Mouse (Mus musculus) hindbrain, embryonic 13.5 days (tissue): ENCODE results near the gene Lrp8. TPM values are rescaled to one million over a fixed set of nuclear protein-coding genes. Genes with fewer than 3 reads are reported as not detected.

Experiments used
- ATAC-seq: fragments of 200-750 bp; cut with Nextera tagmentation; 2 replicates; pipeline ENCODE4 v1.8.0; 2017; ENCODE audit warnings: moderate TSS enrichment; ENCODE audit not compliant: low FRiP score
- H3K27ac ChIP-seq: fragments of 300-500 bp; sonication (generic); 2 replicates; pipeline ENCODE4 v1.5.1; 2015; ENCODE audit warnings: inconsistent platforms, mild to moderate bottlenecking, moderate library complexity
- H3K27me3 ChIP-seq: fragments of 300-500 bp; sonication (generic); 2 replicates; pipeline ENCODE4 v1.6.1; 2015; ENCODE audit warnings: mild to moderate bottlenecking, inconsistent platforms
- H3K36me3 ChIP-seq: fragments of 300-500 bp; sonication (generic); 2 replicates; pipeline ENCODE4 v1.6.1; 2015; ENCODE audit warnings: mild to moderate bottlenecking, inconsistent platforms
- H3K4me1 ChIP-seq: fragments of 300-500 bp; sonication (generic); replicated peaks from 2 replicates; pipeline ENCODE4 v1.6.1; 2015; ENCODE audit warnings: inconsistent platforms
- H3K4me2 ChIP-seq: fragments of 300-500 bp; sonication (generic); 2 replicates; pipeline ENCODE4 v1.6.1; 2015; ENCODE audit warnings: inconsistent platforms, mild to moderate bottlenecking, moderate library complexity
- H3K4me3 ChIP-seq: fragments of 300-500 bp; sonication (generic); 2 replicates; pipeline ENCODE4 v1.5.1; 2015; ENCODE audit warnings: mild to moderate bottlenecking, inconsistent platforms
- H3K9ac ChIP-seq: fragments of 300-500 bp; sonication (generic); 2 replicates; pipeline ENCODE4 v1.6.1; 2015; ENCODE audit warnings: mild to moderate bottlenecking, inconsistent platforms
- H3K9me3 ChIP-seq: fragments of 300-500 bp; sonication (generic); 2 replicates; pipeline ENCODE4 v1.6.1; 2016; ENCODE audit warnings: inconsistent platforms
- WGBS: fragments of 180-500 bp; shearing (Covaris S2); methylation state at CpG from one replicate; pipeline ENCODE4 v1.1.7; 2015; 5-methylcytosine and 5-hydroxymethylcytosine counted together
- polyA plus RNA-seq: library from polyadenylated mRNA; unstranded; fragments of >200 nt; fragmentation: Nextera tagmentation; extraction: Ambion mirVana; gene quantifications from 2 replicates; pipeline ENCODE4 v1.2.1, GENCODE M21; 2015

The Lrp8 gene
- polyA plus RNA-seq, 1 experiment from 2014 or later, result 41.7 TPM

DNA sequence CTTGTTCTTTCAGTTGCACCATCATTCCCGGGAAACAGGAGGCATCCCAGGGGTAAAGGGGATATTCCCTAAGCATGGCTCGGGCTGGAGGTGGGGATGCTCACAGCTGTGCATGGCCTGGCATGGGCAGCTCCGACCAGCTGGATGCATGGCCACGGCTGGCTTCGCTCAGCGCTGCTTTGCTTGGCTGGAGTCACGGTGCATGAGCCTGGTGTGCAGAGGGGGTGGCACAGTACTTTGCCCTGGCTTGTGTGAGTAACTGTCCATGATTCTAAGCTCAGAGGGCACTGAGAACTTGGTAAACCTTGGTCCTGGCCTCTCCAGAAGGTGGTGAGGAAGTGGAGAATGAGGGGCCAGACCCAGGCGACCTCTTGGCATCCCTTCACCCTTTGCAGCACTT is 48.0 kb downstream of the Lrp8 start:
- H3K27me3 ChIP-seq, result peaks cover 21% of the 10 kb centered on the region
- H3K36me3 ChIP-seq, result peaks cover 95% of the 10 kb centered on the region
- no peak for ATAC-seq
- 0 out of 2 replicates have a peak overlapping the region, but pooled peaks have one; percentile 19 for H3K9ac ChIP-seq
- H3K4me3 ChIP-seq, result no peak overlapping the region
- no peak overlapping the region for H3K4me2 ChIP-seq
- H3K27ac ChIP-seq, result no peak overlapping the region
- WGBS, result 86% methylated on average over 8 of the region's 8 CpGs
- no peaks in the 10 kb centered on the region for H3K9me3 ChIP-seq
- peaks cover 11% of the 10 kb centered on the region for H3K4me1 ChIP-seq

DNA sequence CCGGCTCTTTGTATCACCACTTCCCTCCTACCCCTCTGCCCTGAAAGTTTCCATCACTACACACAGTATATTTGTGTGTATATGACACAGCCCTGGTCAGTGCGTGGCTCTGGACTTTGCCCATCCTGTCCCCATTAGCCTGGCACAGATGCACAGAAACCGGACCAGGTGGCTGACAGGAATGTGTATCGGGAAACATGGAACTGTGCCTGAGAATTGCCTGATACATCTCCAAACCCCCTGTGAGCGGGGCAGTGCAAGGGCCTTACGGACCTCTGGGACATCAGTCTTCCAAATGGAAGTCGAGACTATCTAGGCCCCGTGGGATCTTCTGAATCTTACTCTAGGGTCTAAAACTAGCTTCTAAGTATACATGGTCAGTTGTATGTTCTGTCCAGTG is 51.3 kb downstream of the Lrp8 start:
- Histone ChIP-seq H3K36me3 (peaks cover 99% of the 10 kb centered on the region), H3K9ac (no peak overlapping the region), H3K27me3 (no peaks in the 10 kb centered on the region), H3K4me2 (no peak overlapping the region), H3K4me3 (no peak overlapping the region), H3K9me3 (no peaks in the 10 kb centered on the region), H3K27ac (no peak overlapping the region), H3K4me1 (no peaks in the 10 kb centered on the region)
- WGBS, result 93% methylated on average over 8 of the region's 8 CpGs
- no peak for ATAC-seq

DNA sequence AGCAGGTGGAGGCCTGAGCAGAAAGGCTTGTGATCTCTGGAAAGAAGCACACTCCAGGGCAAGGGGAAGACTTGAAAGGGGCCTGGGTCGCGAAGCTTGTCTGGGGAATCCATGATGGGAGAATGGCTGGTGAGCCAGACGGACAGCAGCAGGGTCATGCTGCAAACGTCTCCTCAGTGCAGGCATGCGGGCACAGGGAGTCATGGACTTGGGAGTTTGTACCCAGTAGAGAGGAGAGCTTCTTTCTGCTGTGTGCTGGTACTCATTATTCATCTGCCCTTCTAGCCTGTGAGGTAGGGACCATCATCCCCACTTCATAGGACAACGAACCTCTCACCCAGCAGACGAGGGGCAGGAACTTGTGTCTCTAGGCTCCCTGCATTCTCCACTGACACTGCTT is 51.8 kb downstream of the Lrp8 start:
- Histone ChIP-seq H3K9me3 (no peaks in the 10 kb centered on the region), H3K4me2 (no peak overlapping the region), H3K4me3 (no peak overlapping the region), H3K4me1 (no peaks in the 10 kb centered on the region), H3K27me3 (no peaks in the 10 kb centered on the region), H3K9ac (no peak overlapping the region), H3K27ac (no peak overlapping the region), H3K36me3 (peaks cover 99% of the 10 kb centered on the region)
- WGBS, result 89% methylated on average over 7 of the region's 7 CpGs
- ATAC-seq, result no peak

DNA sequence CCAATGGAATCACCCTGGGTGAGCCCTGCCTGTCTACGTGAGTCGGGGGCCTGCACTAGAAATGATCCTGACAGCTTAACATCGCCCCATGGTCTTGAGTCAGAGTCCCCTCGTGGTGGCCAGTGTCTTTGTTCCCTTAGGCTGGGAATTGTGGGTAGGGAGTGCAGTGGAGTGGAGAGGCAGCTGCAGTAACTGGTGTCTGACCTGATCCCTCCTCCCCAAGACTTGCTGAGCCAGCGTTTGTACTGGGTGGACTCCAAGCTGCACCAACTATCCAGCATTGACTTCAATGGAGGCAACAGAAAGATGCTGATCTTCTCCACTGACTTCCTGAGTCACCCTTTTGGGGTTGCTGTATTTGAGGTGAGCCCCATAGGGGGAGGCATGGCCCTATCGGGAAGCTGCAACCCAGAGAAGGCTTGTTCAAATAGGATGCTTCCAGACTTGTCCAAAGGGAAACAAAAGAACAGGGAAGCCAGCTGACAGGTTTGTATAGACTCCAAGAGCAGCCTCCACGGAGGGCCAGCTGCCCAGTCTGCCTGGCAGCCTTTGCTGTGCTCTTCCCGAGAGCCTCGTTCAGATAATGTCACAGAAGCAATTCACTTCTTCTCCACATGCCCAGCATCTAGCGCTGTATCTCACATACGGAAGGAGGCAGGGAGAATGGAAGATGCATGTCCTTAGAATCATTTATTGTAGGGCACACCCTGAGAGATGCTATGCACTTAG is 55.1 kb downstream of the Lrp8 start:
- Histone ChIP-seq H3K9me3 (no peaks in the 10 kb centered on the region), H3K9ac (no peak overlapping the region), H3K27me3 (no peaks in the 10 kb centered on the region), H3K4me2 (no peak overlapping the region), H3K4me1 (no peaks in the 10 kb centered on the region), H3K36me3 (peaks cover 99% of the 10 kb centered on the region), H3K27ac (peak overlapping the region; percentile 41; the same call in 1 of the 2 replicates), H3K4me3 (no peak overlapping the region)
- ATAC-seq, result no peak
- WGBS, result 71% methylated on average over 11 of the region's 11 CpGs

DNA sequence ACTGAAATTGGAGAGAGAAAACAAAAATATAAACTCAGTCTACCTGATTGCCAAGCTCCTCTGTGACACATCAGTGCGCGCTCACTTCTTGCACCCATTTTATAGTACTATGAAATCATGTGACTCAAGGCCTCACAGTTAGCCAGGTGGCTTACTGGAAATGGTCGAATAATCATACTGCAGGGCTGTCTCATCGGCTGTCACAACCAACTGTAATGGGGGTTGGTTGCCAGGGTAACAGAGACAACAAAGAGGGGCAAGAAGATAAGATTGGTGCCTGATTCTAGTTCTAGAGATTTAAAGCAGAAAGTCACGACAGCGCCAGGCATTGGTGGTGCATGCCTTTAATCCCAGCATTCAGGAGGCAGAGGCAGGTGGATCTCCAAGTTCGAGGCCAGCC is 56.9 kb downstream of the Lrp8 start:
- Histone ChIP-seq H3K9me3 (no peaks in the 10 kb centered on the region), H3K9ac (no peak overlapping the region), H3K36me3 (peaks cover 96% of the 10 kb centered on the region), H3K4me3 (no peak overlapping the region), H3K27me3 (no peaks in the 10 kb centered on the region), H3K4me2 (no peak overlapping the region), H3K27ac (no peak overlapping the region), H3K4me1 (no peaks in the 10 kb centered on the region)
- ATAC-seq, result no peak
- WGBS, result 91% methylated on average over 7 of the region's 7 CpGs

DNA sequence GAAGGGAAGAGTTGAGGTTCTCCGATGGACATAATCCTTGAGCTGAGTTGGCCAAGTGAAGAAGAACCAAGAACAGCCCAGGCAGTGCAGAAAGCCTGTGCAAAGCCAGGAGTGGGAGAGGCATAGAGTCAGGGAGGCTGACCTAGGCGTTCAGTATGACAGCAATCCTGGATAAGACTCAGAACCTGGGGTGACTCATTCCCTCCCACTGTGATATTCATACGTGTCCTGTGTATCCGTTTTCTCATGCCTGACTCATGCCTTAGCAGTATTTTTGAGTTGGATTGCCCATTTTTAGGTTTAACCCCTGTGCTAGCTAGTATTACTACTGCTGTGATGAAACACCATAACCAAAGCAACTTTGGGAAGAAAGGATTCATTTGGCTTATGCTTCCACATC is 62.8 kb downstream of the Lrp8 start:
- Histone ChIP-seq H3K9ac (no peak overlapping the region), H3K4me1 (no peaks in the 10 kb centered on the region), H3K9me3 (no peaks in the 10 kb centered on the region), H3K4me2 (no peak overlapping the region), H3K36me3 (peaks cover 76% of the 10 kb centered on the region), H3K27ac (no peak overlapping the region), H3K4me3 (no peak overlapping the region), H3K27me3 (no peaks in the 10 kb centered on the region)
- 96% methylated on average over 4 of the region's 4 CpGs for WGBS
- no peak for ATAC-seq

DNA sequence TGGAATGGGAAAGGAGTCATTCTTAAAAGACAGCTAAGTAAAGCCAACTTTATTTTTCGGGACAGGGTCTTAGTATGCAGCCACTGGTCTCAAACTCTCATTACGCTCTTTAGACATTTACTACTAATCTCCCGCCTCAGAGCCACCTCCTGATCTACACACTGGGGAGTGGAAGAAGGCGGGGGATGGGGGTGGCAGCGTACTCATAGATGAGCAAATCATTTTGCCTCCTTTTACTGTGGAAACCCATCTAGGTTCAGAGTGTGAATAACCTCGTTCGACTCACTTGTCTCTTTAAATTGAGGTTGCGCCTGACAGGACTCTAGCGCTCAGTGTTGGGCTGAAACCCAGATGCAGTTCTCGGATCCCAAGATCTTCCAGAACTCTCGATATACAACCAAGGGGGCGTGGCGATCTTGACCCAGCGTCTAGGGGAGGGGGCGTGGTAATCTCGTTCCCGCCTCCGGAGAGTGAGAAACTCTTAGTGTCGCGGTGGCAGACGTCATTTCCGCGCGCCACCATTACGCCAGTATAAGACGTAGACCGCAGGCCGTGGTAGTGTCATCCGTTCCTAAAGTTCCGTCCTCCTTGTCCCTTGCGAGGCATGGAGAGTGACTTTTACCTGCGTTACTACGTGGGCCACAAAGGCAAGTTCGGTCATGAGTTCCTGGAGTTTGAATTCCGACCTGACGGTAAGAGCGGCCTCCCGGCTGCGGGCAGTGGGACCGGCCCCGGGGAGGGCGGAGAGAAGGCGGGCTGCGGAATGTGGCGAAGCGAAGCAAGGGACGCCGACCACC is 77.4 kb downstream of the Lrp8 start, which contains the start of gene Magoh:
TSS of gene Magoh (plus strand) at position 502 of the 797 bp plus-strand sequence.
- Histone ChIP-seq H3K27ac (peak within 1 kb of the TSS; percentile 82), H3K9me3 (no peaks in the 10 kb centered on the region), H3K4me1 (peaks cover 17% of the 10 kb centered on the region), H3K27me3 (no peaks in the 10 kb centered on the region), H3K4me3 (peak within 1 kb of the TSS; percentile 82), H3K36me3 (peaks cover 43% of the 10 kb centered on the region), H3K9ac (peak within 1 kb of the TSS; percentile 82), H3K4me2 (peak within 1 kb of the TSS; percentile 85)
- ATAC-seq, result peak; percentile 95
- WGBS, result 4% methylated on average over 48 of the region's 48 CpGs

DNA sequence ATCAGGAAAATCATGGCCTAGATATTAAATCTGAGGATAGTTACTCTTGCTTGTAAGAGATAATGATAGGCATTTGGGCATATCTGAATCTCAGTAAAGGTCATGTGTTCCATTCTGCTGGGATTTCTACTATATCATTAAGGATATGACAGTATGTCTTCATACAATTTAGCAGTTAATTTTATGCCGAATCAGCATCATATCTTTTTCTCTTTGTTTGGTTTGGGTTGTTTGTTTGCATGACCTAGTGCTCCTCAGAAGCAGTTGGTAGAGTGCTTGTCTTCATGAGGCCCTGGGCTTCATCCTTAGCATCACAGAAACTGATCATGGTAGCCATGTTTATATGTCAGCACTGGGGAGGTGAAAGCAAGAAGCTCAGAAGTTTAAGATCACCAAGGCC is 79.6 kb downstream of the Lrp8 start:
- H3K4me2 ChIP-seq, result no peak overlapping the region
- no peak overlapping the region for H3K27ac ChIP-seq
- ATAC-seq, result no peak
- peaks cover 17% of the 10 kb centered on the region for H3K4me1 ChIP-seq
- no peak overlapping the region for H3K4me3 ChIP-seq
- H3K9me3 ChIP-seq, result no peaks in the 10 kb centered on the region
- H3K27me3 ChIP-seq, result no peaks in the 10 kb centered on the region
- H3K36me3 ChIP-seq, result peaks cover 52% of the 10 kb centered on the region
- WGBS, result 100% methylated on average over 1 of the region's 1 CpGs
- H3K9ac ChIP-seq, result no peak overlapping the region

DNA sequence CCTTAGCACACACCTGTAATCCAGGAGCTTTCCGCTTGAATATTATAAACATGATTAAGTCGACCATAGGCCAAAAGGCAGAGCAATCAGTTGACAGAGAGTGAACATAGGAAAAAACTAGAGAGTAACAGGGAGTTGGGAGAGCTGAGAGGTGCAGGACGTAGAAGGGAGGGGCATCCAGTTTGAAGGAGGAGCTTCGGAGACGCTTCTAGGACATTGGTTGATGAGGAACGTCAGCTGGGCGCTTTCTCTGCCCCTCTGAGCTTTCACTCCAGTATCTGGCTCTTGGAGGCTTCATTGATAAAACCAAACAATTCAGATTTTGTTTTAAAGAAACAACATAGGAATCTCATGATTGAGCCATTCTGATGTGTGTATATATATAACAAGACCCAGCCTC is 84.3 kb downstream of the Lrp8 start:
- H3K27me3 ChIP-seq, result no peaks in the 10 kb centered on the region
- no peaks in the 10 kb centered on the region for H3K9me3 ChIP-seq
- no peak overlapping the region for H3K9ac ChIP-seq
- no peak overlapping the region for H3K27ac ChIP-seq
- 86% methylated on average over 7 of the region's 7 CpGs for WGBS
- H3K4me2 ChIP-seq, result no peak overlapping the region
- no peak overlapping the region for H3K4me3 ChIP-seq
- peaks cover 57% of the 10 kb centered on the region for H3K36me3 ChIP-seq
- peaks cover 16% of the 10 kb centered on the region for H3K4me1 ChIP-seq
- ATAC-seq, result no peak

DNA sequence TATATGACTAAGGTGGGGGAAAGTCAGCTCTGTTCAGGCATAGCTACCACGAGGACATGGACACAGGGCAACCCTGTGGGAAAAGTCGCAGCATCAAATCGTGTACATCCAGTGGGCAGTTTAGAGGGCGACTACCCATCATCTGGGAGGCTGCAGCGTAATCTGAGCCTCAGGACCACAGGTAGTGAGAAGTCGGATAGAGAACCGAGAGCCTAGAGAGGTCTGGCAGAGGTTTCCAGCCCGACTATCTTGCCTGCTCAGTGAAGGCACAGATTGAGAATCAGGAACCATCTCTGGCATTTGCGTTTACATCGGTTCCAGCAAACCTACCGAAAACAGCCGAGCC is 87.3 kb downstream of the Lrp8 start:
- peak; percentile 41 for ATAC-seq
- Histone ChIP-seq H3K27ac (peak overlapping the region; percentile 96), H3K9me3 (no peaks in the 10 kb centered on the region), H3K36me3 (peaks cover 53% of the 10 kb centered on the region), H3K27me3 (no peaks in the 10 kb centered on the region), H3K9ac (peak overlapping the region; percentile 84), H3K4me3 (peak overlapping the region; percentile 57), H3K4me1 (peaks cover 16% of the 10 kb centered on the region), H3K4me2 (peak overlapping the region; percentile 90)
- 2% methylated on average over 12 of the region's 12 CpGs for WGBS

DNA sequence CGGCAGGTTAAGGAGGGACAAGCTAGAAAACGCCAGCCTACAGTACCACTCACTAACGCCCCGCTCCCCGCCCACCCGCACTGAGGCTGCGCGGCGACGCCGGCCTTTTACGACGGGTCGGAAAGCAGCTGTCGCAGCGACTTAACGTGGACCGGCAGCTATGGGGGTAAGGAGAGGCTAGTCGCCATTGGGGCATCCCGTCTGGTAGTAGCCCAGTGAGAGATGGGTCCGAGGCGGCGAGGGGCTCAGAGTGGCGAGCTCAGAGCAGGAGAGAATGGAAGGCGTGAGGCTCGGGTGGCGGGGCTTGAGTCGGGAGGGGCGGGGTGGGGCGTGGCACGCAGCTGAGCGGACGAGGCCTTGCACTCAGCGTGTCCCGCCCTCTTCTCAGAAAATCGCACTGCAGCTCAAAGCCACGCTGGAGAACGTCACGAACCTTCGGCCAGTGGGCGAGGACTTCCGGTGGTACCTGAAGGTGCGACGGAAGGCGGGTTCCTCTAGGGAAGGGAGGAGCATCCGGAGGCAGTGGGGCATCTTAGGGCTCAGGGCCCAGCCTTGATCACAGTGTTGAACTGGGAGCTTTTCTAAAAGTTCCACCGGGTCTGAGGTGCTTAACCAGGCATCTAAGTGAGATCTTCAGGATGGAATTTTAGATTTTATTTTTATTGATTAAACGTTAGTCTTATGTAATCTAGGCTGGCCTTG is 87.8 kb downstream of the Lrp8 start, which contains the start of gene 0610037L13Rik:
TSS of gene 0610037L13Rik (plus strand) at position 83 of the 702 bp plus-strand sequence.
- H3K27ac ChIP-seq, result peak within 1 kb of the TSS; percentile 96
- no peaks in the 10 kb centered on the region for H3K9me3 ChIP-seq
- peak within 1 kb of the TSS; percentile 84 for H3K9ac ChIP-seq
- peak within 1 kb of the TSS; percentile 90 for H3K4me2 ChIP-seq
- H3K4me1 ChIP-seq, result peaks cover 16% of the 10 kb centered on the region
- peak within 1 kb of the TSS; percentile 57 for H3K4me3 ChIP-seq
- H3K27me3 ChIP-seq, result no peaks in the 10 kb centered on the region
- peak; percentile 94 for ATAC-seq
- WGBS, result under 1% methylated on average over 48 of the region's 48 CpGs
- H3K36me3 ChIP-seq, result peaks cover 53% of the 10 kb centered on the region

DNA sequence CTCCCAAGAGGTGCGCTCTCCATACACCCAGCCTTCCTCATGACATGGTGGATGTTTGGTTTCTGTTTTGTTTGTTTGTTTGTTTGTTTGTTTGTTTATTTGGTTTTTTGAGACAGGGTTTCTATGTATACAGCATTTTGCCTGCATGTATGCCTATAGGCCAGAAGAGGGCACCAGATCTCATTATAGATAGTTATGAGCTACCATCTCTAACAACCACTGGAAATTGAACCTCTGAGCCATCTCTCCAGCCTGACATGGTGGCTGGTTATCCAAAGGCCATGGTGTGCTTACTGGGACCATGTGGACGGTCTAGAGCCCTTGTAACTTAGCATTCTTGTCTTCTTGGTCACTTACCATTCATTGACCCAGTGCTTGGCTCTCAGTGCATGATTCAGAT is 90.6 kb downstream of the Lrp8 start:
- ATAC-seq, result no peak
- Histone ChIP-seq H3K27me3 (no peaks in the 10 kb centered on the region), H3K4me2 (no peak overlapping the region), H3K4me3 (no peak overlapping the region), H3K9me3 (no peaks in the 10 kb centered on the region), H3K27ac (no peak overlapping the region), H3K4me1 (peaks cover 16% of the 10 kb centered on the region), H3K36me3 (peaks cover 55% of the 10 kb centered on the region), H3K9ac (no peak overlapping the region)
- WGBS, result 85% methylated on average over 2 of the region's 2 CpGs
